Mouse (Mus musculus) olfactory bulb, adult 2 months (tissue): ENCODE data around the gene Gm10277.

Experiments
- CTCF ChIP-seq: fragments of 200-500 bp; IDR thresholded peaks from 2 replicates; pipeline ENCODE4 v1.5.1; 2012; ENCODE audit warnings: low read depth, mild to moderate bottlenecking, low read length, moderate library complexity; ENCODE audit not compliant: insufficient read depth
- POLR2A ChIP-seq: fragments of 200-500 bp; IDR thresholded peaks from 2 replicates; pipeline ENCODE4 v1.6.1; 2012; ENCODE audit warnings: mild to moderate bottlenecking, low read depth, low read length, moderate library complexity; ENCODE audit not compliant: insufficient read depth

- no peak for TF ChIP-seq POLR2A
- no peak for TF ChIP-seq CTCF
Observed at GRCm38 (mm10) chr11:77775701-77776400, 11.7 kb downstream of the Gm10277 start.
